Mouse (Mus musculus): ENCODE measurements at regions not wholly inside any gene's neighbourhood (a gene's known extent, or its start where the extent isn't known, plus 50 kb on each side); places are given as distances from the start of the nearest gene placed in this dataset.

GRCm38 (mm10) chr8:77850523-77850922, 126.3 kb upstream of the Ednra start:
- in situ Hi-C loops (cut with MboI): no loop called here

- in situ Hi-C loops (cut with MboI): no loop called here
Measured at GRCm38 (mm10) chr8:77870264-77870663, 146.0 kb upstream of the Ednra start.

- in situ Hi-C loops (cut with MboI): no loop called here
Measured at GRCm38 (mm10) chr8:77872771-77873170, 148.5 kb upstream of the Ednra start.

GRCm38 (mm10) chr8:77919776-77920175, 195.5 kb upstream of the Ednra start:
- in situ Hi-C loops (cut with MboI): no loop called here

- in situ Hi-C loops (cut with MboI): no loop called here
Measured at GRCm38 (mm10) chr8:77921868-77922267, 197.6 kb upstream of the Ednra start.

- in situ Hi-C loops (cut with MboI): no loop called here
Measured at GRCm38 (mm10) chr8:77947702-77948101, 223.4 kb upstream of the Ednra start.

GRCm38 (mm10) chr8:77949640-77950039, 225.4 kb upstream of the Ednra start:
- in situ Hi-C loops (cut with MboI): no loop called here

GRCm38 (mm10) chr8:77958814-77959372, 234.6 kb upstream of the Ednra start:
- in situ Hi-C loops (cut with MboI): no loop called here

GRCm38 (mm10) chr8:77963102-77963698, 238.9 kb upstream of the Ednra start:
- in situ Hi-C loops (cut with MboI): no loop called here

GRCm38 (mm10) chr8:77970378-77970777, 242.7 kb upstream of the Ttc29 start:
- in situ Hi-C loops (cut with MboI): no loop called here

GRCm38 (mm10) chr8:77973714-77974113, 239.4 kb upstream of the Ttc29 start:
- in situ Hi-C loops (cut with MboI): no loop called here

- in situ Hi-C loops (cut with MboI): no loop called here
Measured at GRCm38 (mm10) chr8:77979106-77979505, 234.0 kb upstream of the Ttc29 start.

GRCm38 (mm10) chr8:77980701-77981100, 232.4 kb upstream of the Ttc29 start:
- in situ Hi-C loops (cut with MboI): no loop called here

- in situ Hi-C loops (cut with MboI): no loop called here
Measured at GRCm38 (mm10) chr8:77982031-77982430, 231.1 kb upstream of the Ttc29 start.

GRCm38 (mm10) chr8:77983476-77983875, 229.6 kb upstream of the Ttc29 start:
- in situ Hi-C loops (cut with MboI): no loop called here

- in situ Hi-C loops (cut with MboI): no loop called here
Measured at GRCm38 (mm10) chr8:77987237-77987636, 225.9 kb upstream of the Ttc29 start.

- in situ Hi-C loops (cut with MboI): no loop called here
Measured at GRCm38 (mm10) chr8:77988291-77989056, 224.6 kb upstream of the Ttc29 start.

GRCm38 (mm10) chr8:77991050-77991449, 222.0 kb upstream of the Ttc29 start:
- in situ Hi-C loops (cut with MboI): no loop called here

- in situ Hi-C loops (cut with MboI): loop anchor here (25.0 kb wide), 1 partner anchor 588 kb away; no protein-coding TSS in a partner anchor
Measured at GRCm38 (mm10) chr8:78000303-78000702, 212.8 kb upstream of the Ttc29 start.

GRCm38 (mm10) chr8:78001656-78002055, 211.4 kb upstream of the Ttc29 start:
- in situ Hi-C loops (cut with MboI): loop anchor here (25.0 kb wide), 1 partner anchor 589 kb away; no protein-coding TSS in a partner anchor

- in situ Hi-C loops (cut with MboI): loop anchor here (25.0 kb wide), 1 partner anchor 590 kb away; no protein-coding TSS in a partner anchor
Measured at GRCm38 (mm10) chr8:78002071-78002470, 211.0 kb upstream of the Ttc29 start.

GRCm38 (mm10) chr8:78003888-78004543, 209.1 kb upstream of the Ttc29 start:
- in situ Hi-C loops (cut with MboI): loop anchor here (25.0 kb wide), 1 partner anchor 592 kb away; no protein-coding TSS in a partner anchor
